Mouse (Mus musculus) kidney, adult 8-10 months (tissue): ENCODE measurements around the gene Fbxl5.

Experiments used
- DNase-seq, 2 experiments: peaks; one replicate each; pipeline ENCODE4 v3.0.0; 2022

Gene Fbxl5

DNA sequence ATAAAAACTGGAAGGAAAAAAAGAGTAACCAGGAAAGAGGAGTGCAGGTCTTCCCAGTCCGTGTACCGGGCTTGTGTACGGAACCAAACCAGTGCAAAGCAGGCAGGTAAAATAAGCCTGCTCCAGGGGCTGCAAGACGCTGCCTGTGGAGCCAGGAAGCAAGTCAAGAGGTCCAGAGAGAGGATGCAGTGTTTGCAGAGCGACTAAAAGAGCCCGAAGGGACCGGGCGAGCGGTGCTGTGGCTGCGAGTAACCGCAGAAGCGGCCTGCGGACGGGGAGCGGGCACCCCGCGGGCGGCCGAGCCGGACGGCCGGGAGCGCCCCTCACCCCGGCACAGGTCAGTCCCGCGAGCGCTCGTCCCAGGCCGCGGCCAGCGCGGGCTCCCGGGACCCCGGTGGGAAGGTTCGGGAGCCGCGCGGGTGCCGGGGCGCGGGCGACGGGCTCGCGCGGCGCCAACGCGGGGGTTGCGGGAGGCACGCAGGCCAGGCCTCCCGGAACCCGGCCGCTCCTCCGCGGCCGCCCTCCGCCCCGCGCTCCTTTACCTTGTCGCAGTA, 39.9 kb downstream of the Fbxl5 start:
- DNase-seq = peak; percentile 11 to 30

DNA sequence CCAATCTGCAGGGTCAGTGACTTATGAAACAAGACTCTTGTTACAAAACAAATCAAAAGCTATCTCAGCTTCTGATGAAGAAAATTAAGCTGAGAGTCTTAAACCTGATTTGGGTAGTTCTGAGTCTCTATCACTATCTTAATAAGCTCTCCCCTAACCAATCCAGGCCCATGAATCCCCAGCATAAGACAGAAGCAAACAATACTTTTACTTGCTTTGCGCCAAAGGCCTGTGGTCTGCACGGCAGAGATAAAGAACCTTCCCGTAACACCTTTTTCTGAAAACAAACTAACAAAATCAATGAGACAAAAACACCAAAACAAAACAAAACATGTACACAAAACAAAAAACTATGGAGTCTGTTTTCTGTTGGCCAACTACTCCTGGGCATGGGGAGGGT, 42.9 kb downstream of the Fbxl5 start:
- DNase-seq = no peak

DNA sequence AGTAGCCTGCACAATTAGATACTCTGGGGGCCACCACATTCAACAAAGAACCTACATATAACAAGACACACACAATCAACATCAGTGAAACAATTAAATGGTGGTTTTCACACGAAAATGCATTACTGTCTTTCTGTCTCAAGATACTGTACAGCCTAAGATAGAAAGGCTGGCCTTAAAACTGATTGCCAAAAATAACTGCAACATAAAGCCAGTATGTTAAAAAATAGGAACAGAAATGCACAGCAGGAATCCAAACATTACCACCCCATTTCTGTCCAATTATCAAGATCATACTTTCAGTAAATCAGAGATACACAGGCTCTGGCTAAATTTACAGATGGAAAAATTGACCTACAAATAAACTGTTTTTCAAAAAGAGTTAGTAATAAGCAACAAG, 44.4 kb downstream of the Fbxl5 start:
- no peak for DNase-seq

DNA sequence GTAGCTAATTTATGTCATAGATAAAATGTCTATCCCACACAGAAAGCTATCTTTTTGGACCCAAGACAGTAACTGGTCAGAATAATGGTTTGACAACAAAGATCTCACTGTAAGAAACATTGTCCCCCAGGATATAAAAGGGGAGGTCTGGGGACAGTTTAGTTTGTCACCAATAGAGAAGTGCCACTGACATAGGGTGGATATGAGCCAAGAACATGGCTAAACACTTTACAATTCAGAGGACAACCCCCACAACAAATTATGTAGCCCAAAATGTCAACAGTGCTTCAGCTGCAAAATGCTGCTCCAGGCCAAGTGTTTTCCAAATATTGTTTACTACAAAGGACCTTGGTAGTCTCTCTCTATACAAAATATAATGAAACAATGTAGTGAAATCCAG, 45.0 kb downstream of the Fbxl5 start:
- no peak for DNase-seq

DNA sequence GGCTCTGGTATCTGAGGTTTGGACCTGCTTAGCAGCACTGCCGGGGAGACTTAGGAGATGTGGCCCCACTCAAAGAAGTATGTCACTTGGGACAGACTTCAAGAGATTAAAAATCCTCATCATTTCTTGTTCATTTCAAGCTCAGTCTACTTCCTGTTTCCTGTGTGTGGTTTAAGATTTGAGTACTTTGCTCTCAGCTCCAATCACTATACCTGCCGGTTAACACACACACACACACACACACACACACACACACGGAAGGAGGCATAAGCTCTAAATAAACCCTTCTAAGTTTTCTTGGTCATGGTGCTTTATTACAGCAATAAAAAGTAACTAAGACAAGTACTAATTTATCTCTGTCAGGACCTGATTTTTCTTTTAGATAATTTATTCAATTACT, 49.9 kb downstream of the Fbxl5 start:
- no peak for DNase-seq

DNA sequence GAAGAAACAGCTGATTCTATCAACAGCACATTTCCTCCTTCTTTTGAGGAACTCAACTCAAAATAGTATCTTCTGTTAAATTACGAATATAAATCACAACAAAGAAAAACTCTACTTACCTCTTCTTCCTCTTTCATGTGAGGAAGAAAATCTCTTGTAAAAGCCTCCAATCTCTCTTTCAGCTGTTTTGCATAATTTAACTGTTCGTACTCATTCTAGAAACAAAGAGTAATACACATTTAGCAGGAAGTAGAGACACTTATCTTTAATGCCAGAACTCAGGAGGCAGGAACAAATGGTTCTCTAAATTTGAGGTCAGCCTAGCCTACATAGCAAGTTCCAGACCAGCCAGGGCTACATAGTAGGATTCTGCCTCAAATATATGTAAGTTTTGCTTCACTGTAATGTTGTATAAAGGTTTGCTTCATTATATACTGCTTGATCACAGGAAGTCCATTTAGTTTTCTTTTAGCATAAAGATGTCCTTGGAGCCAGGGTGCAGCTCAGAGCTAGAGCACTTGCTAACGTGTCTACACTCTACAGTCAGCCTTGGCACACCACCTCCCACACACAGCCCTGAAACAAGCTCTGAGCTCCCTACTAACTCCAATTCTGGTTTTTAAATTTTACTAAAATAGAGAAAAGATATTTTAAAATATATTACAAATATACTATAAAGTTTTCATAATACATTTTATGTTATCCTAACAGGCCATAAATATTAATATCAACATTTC, 50.7 kb downstream of the Fbxl5 start:
- no peak for DNase-seq

DNA sequence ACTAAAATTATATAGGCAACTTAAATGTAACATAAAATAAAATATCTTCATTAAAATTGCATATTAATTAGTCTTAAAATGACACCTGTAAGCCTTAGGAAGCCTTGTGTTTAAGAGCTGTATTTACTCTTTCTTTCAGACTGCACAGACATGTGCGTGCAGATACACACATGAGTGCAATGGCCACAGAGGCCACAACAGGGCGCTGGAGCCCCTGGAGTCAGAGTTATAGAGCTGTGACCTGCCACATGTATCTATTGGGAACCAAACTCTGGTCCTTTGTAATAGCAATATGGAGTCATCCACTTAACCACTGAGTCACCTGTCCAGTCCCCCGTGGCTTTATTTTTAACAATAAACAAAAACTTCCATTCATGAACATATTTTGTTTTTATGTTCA, 72.3 kb downstream of the Fbxl5 start:
- DNase-seq = no peak

DNA sequence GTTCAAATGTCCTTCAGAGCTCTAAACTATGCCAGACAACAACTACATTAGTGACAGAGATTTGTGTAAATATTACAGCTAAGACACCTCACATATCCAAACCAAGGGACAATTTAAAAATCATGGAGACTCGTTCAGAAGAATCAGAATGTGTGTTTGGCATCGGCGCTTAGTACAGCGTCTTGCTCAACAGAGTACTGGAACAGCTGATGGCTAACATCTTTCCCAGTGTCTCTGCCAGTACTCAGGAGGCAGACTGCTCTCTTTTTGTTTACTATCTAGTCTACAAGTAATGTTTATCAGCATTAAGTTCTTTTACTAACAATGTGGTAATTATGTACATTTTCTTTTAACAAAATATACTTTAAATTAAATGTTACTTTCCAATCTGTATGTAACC, 73.4 kb downstream of the Fbxl5 start:
- DNase-seq = no peak

DNA sequence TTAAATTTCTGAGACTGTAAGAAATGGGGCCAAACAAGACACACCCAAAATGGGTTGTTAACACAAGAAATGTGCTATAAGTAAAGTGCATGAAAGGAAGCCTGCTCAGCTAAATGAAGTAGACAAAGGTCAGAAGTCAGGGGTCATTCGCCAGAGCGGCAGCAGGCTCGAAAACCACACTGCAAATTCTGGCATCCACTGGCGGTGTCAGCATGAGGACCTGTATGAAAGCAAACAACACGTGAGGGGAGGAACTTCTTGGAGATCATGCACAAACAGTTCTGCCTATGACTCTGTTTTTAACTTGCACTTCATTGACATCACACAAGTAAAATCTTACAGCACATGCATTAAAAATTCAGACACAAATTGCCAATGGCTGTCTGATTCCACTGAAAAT, 76.3 kb downstream of the Fbxl5 start:
- peak in 1 of 2 experiments; percentile 7 for DNase-seq

DNA sequence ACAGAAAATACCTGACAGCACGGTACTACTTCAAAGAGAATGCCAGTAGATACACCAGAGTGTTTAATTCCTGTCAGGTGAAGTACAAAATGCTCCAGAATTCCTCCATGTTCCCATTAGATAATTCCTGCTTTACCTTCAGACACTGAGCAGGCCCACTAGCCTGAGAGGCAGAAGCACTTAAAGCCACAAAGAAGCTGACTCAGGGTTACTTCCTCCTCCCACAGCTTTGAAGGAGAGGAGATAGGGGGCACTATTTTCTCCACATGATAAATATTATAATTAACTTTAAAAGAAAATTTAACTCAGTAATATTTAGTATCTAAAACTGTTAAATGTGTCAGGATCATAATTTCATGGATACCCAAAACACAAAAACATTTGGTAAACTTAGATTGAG, 77.3 kb downstream of the Fbxl5 start:
- no peak for DNase-seq

DNA sequence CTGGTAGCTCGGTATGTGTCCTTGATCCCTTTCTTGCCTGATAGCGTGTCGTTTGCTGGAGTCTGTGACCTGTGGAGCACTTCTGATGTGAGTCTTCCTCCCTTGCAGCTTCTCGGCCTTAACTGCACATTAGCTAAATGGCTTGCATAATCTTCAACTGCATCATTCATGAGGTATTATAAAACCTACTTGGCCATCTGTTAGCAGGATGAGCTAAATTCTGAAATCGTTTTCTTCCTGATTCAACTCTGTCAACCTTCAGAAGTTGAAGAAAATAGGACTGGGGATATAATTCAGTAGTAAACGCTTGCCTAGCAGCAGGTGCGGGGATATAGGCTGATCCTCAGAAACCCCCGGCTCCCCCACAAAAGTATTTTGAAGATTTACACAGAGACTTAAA, 89.1 kb downstream of the Fbxl5 start:
- DNase-seq = no peak

DNA sequence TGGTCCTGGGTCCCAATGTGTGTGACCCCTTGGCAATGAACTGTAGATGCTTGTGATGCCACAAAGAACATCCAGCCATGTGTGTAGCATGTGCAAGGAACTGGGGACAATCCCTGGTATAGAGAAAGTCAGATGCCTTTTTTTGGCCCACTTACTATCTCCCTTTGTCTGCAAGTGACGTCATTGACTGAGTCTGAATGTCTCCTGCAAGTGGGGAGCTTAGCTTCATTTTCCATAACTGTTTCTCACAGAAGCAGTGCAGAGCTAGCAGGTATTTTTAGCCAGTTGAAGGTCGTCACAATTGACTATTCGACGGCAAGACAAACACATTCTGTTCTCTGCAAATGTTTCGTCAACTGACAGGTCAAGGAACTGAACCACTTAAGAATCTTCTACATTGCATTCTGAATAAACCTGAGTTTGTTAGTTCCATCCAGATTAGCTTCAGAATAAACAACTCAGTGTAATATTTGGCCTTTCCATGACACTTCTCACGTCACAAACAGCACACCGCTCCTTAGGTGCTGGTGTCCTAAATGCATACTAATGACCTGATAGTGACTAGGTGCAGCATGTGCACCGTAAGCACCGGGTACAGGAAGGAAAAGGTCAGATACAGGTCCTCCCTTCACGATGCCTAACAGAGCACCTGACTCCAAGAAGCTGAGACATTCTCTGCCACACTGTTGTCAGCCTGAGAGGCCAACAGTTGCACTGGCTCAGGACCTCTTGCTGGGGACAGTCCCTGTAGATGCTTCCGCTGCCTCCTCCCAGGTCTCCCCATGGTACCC, 92.9 kb downstream of the Fbxl5 start:
- DNase-seq = no peak

DNA sequence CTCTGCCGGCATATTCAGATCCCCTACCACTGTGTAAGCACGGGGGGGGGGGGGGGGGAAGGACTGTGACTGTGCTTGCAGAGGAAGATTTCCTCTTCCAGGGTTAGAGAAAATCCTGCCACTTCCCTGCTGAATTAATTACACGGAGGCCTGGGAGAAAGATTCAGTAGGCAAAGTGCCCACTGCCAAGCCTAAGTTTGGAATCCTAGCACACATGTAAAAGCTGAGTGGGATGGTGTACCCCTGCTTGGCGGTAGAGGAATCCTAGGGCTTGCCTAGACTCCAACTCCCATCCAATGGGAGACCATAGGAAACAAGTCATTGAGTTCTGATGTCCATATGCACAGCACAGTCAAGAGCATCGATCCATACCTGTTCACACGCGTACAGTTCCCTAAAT, 97.6 kb downstream of the Fbxl5 start:
- DNase-seq = no peak

DNA sequence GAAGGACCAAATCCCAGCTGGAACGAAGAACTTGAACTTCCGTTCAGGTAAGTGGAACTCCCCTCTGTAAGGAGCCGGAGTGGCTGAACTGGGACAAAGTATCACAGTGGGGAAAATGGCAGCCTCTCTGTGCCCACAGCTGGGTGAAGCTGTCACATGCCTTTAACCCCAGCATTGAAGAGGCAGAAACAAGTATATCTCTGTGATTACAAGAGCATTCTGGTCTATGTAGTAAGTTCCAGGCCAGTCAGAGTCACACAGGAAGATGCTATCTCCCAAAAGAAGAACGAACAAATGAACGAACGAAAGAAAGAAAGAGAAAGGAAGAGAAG, 99.0 kb downstream of the Fbxl5 start:
- DNase-seq = no peak

DNA sequence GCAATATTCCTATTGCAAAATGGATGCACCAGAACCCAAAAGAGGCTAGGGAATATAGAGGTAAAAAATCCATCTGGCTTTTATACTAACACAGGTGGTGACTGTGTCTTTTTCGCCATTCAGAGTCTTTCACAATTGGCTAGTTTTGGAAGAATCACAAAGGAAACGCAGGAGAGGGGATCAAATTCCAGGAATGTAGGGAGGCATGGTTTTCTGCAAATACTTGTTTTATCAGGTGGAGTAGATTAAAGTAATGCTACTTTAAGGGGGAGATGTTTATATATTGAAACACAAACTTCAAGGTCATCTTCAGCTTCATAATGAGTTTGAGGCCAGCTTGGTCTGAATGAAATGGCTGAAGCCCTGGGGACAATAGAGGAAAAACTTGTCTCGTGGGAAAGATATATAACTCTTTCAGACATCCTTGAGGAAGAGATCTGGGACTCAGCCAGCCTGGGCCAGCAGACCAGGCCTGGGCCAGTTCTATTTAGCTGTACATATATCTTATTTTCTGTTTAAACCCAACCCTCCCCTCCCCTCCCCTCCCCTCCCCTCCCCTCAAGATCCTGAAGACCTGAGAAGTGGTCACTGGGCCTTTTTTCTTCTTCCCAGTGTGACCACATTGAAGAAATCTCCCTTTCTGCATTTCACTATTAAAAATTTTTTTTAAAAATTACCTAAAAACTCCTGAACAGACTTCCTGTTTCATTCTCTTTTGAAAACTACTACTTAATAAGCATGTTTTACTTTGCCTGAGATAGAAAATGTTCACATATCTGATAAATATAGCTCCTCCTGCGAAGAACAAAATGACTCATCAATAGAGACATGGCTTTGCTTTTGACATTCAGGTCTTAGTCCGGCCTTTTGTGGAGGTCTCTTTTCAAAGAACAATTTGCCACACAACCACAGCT, 99.6 kb downstream of the Fbxl5 start:
- DNase-seq = no peak

DNA sequence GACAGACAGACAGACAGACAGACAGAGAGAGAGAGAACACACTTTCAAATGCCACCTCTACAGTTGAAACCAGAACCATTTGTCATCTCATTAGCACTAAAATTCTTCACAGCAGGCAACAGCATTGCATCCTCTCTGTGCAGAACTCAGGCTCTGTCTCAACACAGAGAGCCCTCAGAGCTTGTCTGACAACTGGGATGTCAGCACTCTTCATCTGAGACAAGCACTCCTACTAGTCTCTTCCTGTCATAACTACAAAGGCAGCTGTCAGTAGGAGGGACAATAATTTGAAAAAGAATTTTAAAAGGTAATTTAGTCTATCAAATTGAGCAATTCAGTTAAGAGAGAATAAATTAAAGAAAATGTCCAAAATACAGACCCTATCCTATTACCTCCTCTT, 122.2 kb downstream of the Fbxl5 start:
- DNase-seq = no peak

DNA sequence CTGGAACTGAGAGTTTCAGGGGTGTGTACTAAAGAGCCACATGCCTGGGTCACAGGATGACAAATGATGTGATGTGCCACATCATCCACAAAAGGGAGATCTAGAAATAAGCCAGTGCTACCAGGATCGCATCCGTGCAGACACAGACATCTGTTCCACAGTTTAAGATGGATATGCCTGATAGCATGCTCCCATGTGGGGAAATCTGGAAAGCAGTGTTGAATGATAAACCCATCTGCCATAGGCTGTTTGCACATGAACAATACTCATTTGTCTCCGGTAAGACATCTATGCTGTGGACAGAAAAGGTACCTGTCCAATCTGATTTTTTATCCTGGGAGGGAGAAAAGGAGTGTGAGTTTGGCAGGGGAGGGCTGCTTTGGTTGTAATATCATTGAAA, 124.3 kb downstream of the Fbxl5 start:
- no peak for DNase-seq
